Mouse (Mus musculus): ENCODE results near the gene Arrdc3. TPM values are rescaled to one million over a fixed set of nuclear protein-coding genes. Genes with fewer than 3 reads are reported as not detected.

The Arrdc3 gene
- polyA plus RNA-seq, 1 experiment from 2014 or later, result 25.9 TPM

DNA sequence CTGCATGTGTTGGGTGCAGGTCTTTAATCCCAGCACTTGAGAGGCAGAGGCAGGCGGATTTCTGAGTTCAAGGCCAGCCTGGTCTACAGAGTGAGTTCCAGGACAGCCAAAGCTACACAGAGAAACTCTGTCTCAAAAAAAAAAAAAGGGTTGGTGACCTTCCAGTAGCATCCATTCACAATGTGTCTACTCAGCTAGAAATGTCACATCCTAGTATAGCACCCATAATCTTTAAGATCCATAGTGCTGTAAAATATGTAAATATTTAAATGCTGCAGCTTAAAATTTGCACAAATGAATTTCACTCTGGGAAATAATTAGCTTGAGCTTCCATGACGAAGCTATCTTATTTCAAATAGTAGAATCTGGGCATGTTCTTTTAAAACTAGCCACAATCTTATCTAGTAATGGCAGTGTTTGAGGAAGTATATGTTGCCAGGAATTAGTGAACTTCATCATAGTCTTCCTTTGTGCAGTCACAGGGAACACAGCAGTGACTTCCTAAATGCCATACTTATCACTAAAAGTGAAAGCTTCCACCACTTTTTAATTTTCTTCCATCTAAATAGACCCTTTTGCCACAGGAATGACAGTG is 16.3 kb downstream of the Arrdc3 start:
- no peaks in the 10 kb centered on the region for H3K27me3 ChIP-seq (replicated peaks; ENCODE audit: control insufficient read depth, insufficient read depth, low read length)
- H3K4me3 ChIP-seq (ENCODE audit: low read depth, low read length), result no peak overlapping the region
- no peak overlapping the region for H3K4me2 ChIP-seq
- DNase-seq (ENCODE audit: low spot score), result no peak
- WGBS, result 59% methylated on average over 2 of the region's 2 CpGs
- H3K9ac ChIP-seq (ENCODE audit: low read depth, low read length), result no peak overlapping the region
- no peaks in the 10 kb centered on the region for H3K4me1 ChIP-seq (replicated peaks; ENCODE audit: control insufficient read depth, insufficient read depth, low read length)
- ATAC-seq (replicated peaks; ENCODE audit: low FRiP score), result no peak
- H3K9me3 ChIP-seq (ENCODE audit: control insufficient read depth, low read length), result no peaks in the 10 kb centered on the region
- H3K36me3 ChIP-seq (ENCODE audit: control insufficient read depth, insufficient read depth, low read length), result peaks cover 2% of the 10 kb centered on the region; the same call in 1 of the 2 replicates
- no peak overlapping the region for H3K27ac ChIP-seq (ENCODE audit: low read depth, low read length)

DNA sequence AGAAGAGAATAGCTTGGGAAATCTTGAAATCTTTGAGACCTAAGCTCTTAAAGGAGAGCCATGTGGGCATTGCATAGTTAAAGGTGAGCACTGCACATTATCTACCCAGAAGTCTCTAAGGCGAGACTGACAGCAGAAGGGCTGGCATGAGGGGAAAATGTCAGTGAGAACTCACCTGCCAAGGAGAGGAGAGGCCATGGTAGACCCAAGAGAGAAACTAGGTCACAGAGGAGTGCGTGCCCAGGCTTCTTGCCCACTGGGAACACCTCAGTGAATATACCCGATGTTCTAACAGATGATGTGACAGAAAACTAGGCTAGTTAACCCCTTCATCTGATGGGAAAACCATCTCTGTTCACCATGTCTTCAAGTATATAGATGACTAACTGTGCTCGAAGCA is 18.2 kb downstream of the Arrdc3 start:
- H3K27ac ChIP-seq (ENCODE audit: low read depth, low read length), result no peak overlapping the region
- DNase-seq (ENCODE audit: low spot score) (no peak), ATAC-seq (replicated peaks; ENCODE audit: low FRiP score) (no peak)
- H3K27me3 ChIP-seq (replicated peaks; ENCODE audit: control insufficient read depth, insufficient read depth, low read length), result no peaks in the 10 kb centered on the region
- H3K9me3 ChIP-seq (ENCODE audit: control insufficient read depth, low read length), result no peaks in the 10 kb centered on the region
- no peak overlapping the region for H3K4me3 ChIP-seq (ENCODE audit: low read depth, low read length)
- no peak overlapping the region for H3K4me2 ChIP-seq
- 84% methylated on average over 4 of the region's 4 CpGs for whole genome bisulfite sequencing
- no peaks in the 10 kb centered on the region for H3K36me3 ChIP-seq (ENCODE audit: control insufficient read depth, insufficient read depth, low read length)
- H3K4me1 ChIP-seq (replicated peaks; ENCODE audit: control insufficient read depth, insufficient read depth, low read length), result no peaks in the 10 kb centered on the region
- H3K9ac ChIP-seq (ENCODE audit: low read depth, low read length), result no peak overlapping the region

DNA sequence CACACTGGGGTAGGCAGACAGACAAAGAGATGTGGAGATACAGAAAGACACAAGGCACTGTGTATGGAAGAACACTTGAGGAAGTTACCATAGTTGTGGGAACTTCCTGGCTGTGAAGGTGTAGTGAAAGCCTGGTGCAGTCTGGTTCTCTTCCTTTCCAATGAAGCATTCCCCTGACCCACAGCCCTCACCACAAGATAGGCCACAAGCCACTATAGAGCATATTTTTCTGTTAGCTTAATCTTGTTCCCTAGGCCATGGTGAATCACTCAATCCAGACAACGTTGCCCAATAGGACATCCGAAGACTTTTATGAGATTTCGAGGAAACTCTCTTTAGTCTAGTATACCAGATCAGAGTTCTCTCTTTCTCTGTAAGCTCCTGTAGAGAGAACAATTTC is 19.6 kb downstream of the Arrdc3 start:
- Histone ChIP-seq H3K9me3 (ENCODE audit: control insufficient read depth, low read length) (no peaks in the 10 kb centered on the region), H3K4me2 (no peak overlapping the region), H3K27me3 (replicated peaks; ENCODE audit: control insufficient read depth, insufficient read depth, low read length) (no peaks in the 10 kb centered on the region), H3K4me1 (replicated peaks; ENCODE audit: control insufficient read depth, insufficient read depth, low read length) (no peaks in the 10 kb centered on the region), H3K4me3 (ENCODE audit: low read depth, low read length) (no peak overlapping the region), H3K36me3 (ENCODE audit: control insufficient read depth, insufficient read depth, low read length) (no peaks in the 10 kb centered on the region), H3K9ac (ENCODE audit: low read depth, low read length) (no peak overlapping the region), H3K27ac (ENCODE audit: low read depth, low read length) (no peak overlapping the region)
- WGBS, result 72% methylated on average over 3 of the region's 3 CpGs
- ATAC-seq (replicated peaks; ENCODE audit: low FRiP score) (no peak), DNase-seq (ENCODE audit: low spot score) (no peak)

DNA sequence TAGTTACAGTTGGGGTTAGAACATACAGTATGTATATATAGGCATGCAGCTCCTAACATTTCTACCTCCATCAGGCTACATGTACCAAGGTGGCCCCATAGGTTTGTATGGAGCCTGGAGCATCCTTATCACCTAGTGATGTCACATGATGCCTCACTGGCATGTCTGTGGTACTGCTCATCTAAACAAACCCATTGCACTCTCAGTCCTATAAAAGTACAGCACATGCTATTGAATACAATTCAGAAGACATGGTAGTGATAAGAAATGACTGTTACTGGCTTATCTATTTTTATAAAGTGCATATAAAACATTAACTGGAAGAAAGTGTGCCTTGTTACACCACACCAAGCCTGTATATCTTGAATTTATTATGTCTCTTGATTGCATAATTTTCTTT is 30.2 kb downstream of the Arrdc3 start:
- no peak for ATAC-seq (replicated peaks; ENCODE audit: low FRiP score)

DNA sequence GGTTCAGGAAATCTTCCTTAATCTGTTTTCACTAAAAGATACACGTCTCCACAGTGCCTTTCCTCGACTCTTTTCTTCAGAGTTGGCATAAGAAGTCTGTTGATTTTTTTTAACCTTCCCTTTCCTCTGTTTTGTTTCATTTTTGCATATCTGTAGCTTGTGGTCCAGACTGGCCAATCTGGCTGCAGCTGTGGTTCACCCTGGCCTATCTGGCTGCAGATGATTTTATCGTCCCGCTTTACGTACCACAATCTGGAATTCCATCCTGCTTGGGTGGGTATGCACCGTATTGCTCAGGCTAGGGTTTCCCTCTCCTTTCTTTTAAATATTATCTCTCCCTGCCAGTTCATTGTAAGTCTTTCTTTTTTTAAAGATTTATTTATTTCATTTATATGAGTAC is 37.8 kb downstream of the Arrdc3 start:
- no peaks in the 10 kb centered on the region for H3K27me3 ChIP-seq (replicated peaks; ENCODE audit: control insufficient read depth, insufficient read depth, low read length)
- no peaks in the 10 kb centered on the region for H3K36me3 ChIP-seq (ENCODE audit: control insufficient read depth, insufficient read depth, low read length)
- H3K27ac ChIP-seq (ENCODE audit: low read depth, low read length), result no peak overlapping the region
- H3K4me3 ChIP-seq (ENCODE audit: low read depth, low read length), result no peak overlapping the region
- no peak overlapping the region for H3K4me2 ChIP-seq
- WGBS, result 62% methylated on average over 6 of the region's 6 CpGs
- DNase-seq (ENCODE audit: low spot score) (no peak), ATAC-seq (replicated peaks; ENCODE audit: low FRiP score) (no peak)
- H3K9me3 ChIP-seq (ENCODE audit: control insufficient read depth, low read length), result no peaks in the 10 kb centered on the region
- no peaks in the 10 kb centered on the region for H3K4me1 ChIP-seq (replicated peaks; ENCODE audit: control insufficient read depth, insufficient read depth, low read length)
- H3K9ac ChIP-seq (ENCODE audit: low read depth, low read length), result no peak overlapping the region

More for the DNA sequence above, 30.2 kb downstream of the Arrdc3 start:
- Histone ChIP-seq H3K4me2 (no peak overlapping the region), H3K27me3 (replicated peaks; ENCODE audit: control insufficient read depth, insufficient read depth, low read length) (no peaks in the 10 kb centered on the region), H3K4me3 (ENCODE audit: low read depth, low read length) (no peak overlapping the region), H3K9ac (ENCODE audit: low read depth, low read length) (no peak overlapping the region), H3K36me3 (ENCODE audit: control insufficient read depth, insufficient read depth, low read length) (no peaks in the 10 kb centered on the region), H3K4me1 (replicated peaks; ENCODE audit: control insufficient read depth, insufficient read depth, low read length) (no peaks in the 10 kb centered on the region), H3K9me3 (ENCODE audit: control insufficient read depth, low read length) (no peaks in the 10 kb centered on the region), H3K27ac (ENCODE audit: low read depth, low read length) (no peak overlapping the region)
- DNase-seq (ENCODE audit: low spot score), result no peak

DNA sequence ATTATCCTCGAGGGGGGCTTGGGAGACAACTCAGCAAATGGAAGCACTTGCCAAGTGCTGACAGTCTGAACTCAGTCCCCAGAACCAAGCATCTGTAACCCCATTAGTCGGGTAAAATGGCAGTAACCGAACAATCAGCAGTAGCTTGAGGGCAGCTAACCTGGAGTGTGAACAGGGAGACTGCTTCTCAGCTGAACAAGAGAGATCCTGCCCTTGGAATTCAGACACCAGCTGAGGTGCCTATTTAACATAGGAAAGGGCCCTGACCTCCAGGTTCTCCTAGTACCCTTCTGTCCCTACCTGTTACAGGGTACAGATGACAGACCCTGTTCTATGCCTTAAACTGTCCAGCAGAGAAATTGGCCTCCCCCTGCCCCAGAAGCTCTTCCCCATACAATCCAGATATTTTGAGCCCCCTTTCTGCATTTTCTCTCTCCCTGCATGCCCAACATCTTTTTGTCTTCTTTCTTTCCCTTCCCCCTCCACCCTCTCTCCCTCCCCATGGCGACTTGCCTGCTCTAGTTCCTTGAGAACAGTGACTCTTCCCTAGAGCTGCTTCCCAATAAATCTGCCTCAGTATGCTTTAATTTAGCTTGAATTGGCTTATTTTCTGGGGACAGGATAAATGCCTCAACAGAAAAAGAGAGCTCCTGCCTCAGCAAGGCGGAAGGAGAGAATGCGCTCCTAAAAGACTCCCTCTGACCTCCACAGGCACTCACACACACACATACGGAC is 38.6 kb downstream of the Arrdc3 start:
- Histone ChIP-seq H3K4me1 (replicated peaks; ENCODE audit: control insufficient read depth, insufficient read depth, low read length) (no peaks in the 10 kb centered on the region), H3K9ac (ENCODE audit: low read depth, low read length) (no peak overlapping the region), H3K36me3 (ENCODE audit: control insufficient read depth, insufficient read depth, low read length) (no peaks in the 10 kb centered on the region), H3K4me3 (ENCODE audit: low read depth, low read length) (no peak overlapping the region), H3K4me2 (no peak overlapping the region), H3K9me3 (ENCODE audit: control insufficient read depth, low read length) (no peaks in the 10 kb centered on the region), H3K27me3 (replicated peaks; ENCODE audit: control insufficient read depth, insufficient read depth, low read length) (no peaks in the 10 kb centered on the region), H3K27ac (ENCODE audit: low read depth, low read length) (no peak overlapping the region)
- DNase-seq (ENCODE audit: low spot score), result no peak
- no peak for ATAC-seq (replicated peaks; ENCODE audit: low FRiP score)
- WGBS, result 75% methylated on average over 7 of the region's 7 CpGs

DNA sequence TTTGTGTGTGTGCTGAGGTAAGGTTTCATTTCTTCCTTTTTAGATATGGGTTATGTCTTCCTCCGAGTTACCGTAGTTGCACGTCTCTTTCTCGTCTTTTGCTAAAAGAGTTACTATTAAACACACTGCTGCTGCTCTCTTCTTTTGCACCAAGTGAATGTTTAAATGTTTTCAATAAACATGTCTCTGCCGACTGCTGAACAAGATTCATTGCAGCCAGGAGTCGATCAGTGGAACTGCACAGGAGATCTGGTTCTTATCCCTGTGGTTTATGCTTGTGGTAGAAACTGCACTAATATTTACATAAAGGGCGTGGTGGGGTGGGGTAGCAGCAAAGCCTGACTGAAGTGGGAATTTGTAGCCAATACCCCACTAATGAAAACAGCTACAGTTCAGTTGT is 45.0 kb downstream of the Arrdc3 start:
- no peaks in the 10 kb centered on the region for H3K36me3 ChIP-seq (ENCODE audit: control insufficient read depth, insufficient read depth, low read length)
- H3K4me2 ChIP-seq, result no peak overlapping the region
- H3K4me3 ChIP-seq (ENCODE audit: low read depth, low read length), result no peak overlapping the region
- H3K9me3 ChIP-seq (ENCODE audit: control insufficient read depth, low read length), result no peaks in the 10 kb centered on the region
- 52% methylated on average over 7 of the region's 7 CpGs for WGBS
- no peaks in the 10 kb centered on the region for H3K27me3 ChIP-seq (replicated peaks; ENCODE audit: control insufficient read depth, insufficient read depth, low read length)
- no peaks in the 10 kb centered on the region for H3K4me1 ChIP-seq (replicated peaks; ENCODE audit: control insufficient read depth, insufficient read depth, low read length)
- no peak; the same call in 1 of the 2 replicates for ATAC-seq (replicated peaks; ENCODE audit: low FRiP score)
- H3K9ac ChIP-seq (ENCODE audit: low read depth, low read length), result no peak overlapping the region
- H3K27ac ChIP-seq (ENCODE audit: low read depth, low read length), result no peak overlapping the region
- no peak for DNase-seq (ENCODE audit: low spot score)

DNA sequence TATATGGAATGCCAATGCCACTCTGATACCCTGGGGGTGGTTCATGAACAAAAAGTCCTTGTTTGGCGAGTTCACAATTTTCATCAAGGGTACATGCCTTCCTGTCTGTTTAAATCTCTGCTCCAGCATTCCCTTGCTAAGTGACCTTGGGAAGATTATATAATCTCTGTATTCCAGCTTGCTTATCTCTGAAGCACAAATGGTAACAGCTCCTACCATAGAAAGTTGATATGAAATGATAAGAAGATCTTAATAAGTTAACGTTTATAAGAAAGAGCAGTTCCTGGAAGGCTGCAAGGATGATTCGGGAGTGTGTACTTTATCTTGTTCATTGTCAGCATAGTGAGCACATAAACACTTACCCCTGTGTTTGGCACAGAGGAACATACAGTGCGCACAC is 46.8 kb downstream of the Arrdc3 start:
- Histone ChIP-seq H3K27ac (ENCODE audit: low read depth, low read length) (no peak overlapping the region), H3K9me3 (ENCODE audit: control insufficient read depth, low read length) (no peaks in the 10 kb centered on the region), H3K27me3 (replicated peaks; ENCODE audit: control insufficient read depth, insufficient read depth, low read length) (no peaks in the 10 kb centered on the region), H3K36me3 (ENCODE audit: control insufficient read depth, insufficient read depth, low read length) (no peaks in the 10 kb centered on the region), H3K4me3 (ENCODE audit: low read depth, low read length) (no peak overlapping the region), H3K4me1 (replicated peaks; ENCODE audit: control insufficient read depth, insufficient read depth, low read length) (no peaks in the 10 kb centered on the region), H3K9ac (ENCODE audit: low read depth, low read length) (no peak overlapping the region), H3K4me2 (no peak overlapping the region)
- DNase-seq (ENCODE audit: low spot score), result no peak
- WGBS, result 62% methylated on average over 4 of the region's 4 CpGs
- ATAC-seq (replicated peaks; ENCODE audit: low FRiP score), result no peak

DNA sequence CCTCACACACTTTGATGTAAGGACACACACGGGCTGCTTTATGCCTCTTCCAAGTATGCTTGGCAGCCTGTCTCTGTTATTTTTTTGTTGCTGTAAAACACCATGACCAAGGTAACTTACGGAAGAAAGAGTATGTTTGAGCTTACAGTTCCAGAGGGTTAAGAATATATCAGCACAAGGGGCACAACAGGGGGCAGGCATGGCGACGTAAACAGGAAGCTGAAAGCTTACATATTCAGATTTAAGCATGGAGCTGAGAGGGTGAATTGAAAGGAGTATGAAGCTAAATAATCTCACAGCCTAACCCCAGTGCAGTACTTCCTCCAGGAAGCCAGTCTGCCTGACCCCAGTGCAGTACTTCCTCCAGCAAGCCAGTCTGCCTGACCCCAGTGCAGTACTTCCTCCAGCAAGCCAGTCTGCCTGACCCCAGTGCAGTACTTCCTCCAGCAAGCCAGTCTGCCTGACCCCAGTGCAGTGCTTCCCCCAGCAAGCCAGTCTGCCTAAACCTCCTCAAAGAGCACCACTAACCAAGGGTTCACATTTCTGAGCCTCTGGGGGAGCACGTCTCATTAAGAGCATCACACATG is 49.7 kb downstream of the Arrdc3 start:
- no peak for ATAC-seq (replicated peaks; ENCODE audit: low FRiP score)
- Histone ChIP-seq H3K4me1 (replicated peaks; ENCODE audit: control insufficient read depth, insufficient read depth, low read length) (no peaks in the 10 kb centered on the region), H3K27me3 (replicated peaks; ENCODE audit: control insufficient read depth, insufficient read depth, low read length) (no peaks in the 10 kb centered on the region), H3K4me2 (no peak overlapping the region), H3K9me3 (ENCODE audit: control insufficient read depth, low read length) (no peaks in the 10 kb centered on the region), H3K9ac (ENCODE audit: low read depth, low read length) (no peak overlapping the region), H3K36me3 (ENCODE audit: control insufficient read depth, insufficient read depth, low read length) (no peaks in the 10 kb centered on the region), H3K27ac (ENCODE audit: low read depth, low read length) (no peak overlapping the region), H3K4me3 (ENCODE audit: low read depth, low read length) (no peak overlapping the region)
- no peak for DNase-seq (ENCODE audit: low spot score)
- WGBS, result 68% methylated on average over 5 of the region's 5 CpGs

Data from liver, embryonic 11.5 days (tissue).